Mouse (Mus musculus) embryonic fibroblast, embryonic 13.5 days (primary cell): Measurements from ENCODE around the gene St3gal4.

ENCODE experiments used
- CTCF ChIP-seq: IDR thresholded peaks from 2 replicates; pipeline ENCODE4 v1.5.1; 2011; ENCODE audit warnings: mild to moderate bottlenecking, control low read depth, low read length, moderate library complexity, borderline replicate concordance; ENCODE audit not compliant: insufficient read depth
- POLR2A ChIP-seq: IDR thresholded peaks from 2 replicates; pipeline ENCODE4 v1.6.1; 2011; ENCODE audit warnings: low read depth, mild to moderate bottlenecking, control low read depth, low read length, moderate library complexity

DNA sequence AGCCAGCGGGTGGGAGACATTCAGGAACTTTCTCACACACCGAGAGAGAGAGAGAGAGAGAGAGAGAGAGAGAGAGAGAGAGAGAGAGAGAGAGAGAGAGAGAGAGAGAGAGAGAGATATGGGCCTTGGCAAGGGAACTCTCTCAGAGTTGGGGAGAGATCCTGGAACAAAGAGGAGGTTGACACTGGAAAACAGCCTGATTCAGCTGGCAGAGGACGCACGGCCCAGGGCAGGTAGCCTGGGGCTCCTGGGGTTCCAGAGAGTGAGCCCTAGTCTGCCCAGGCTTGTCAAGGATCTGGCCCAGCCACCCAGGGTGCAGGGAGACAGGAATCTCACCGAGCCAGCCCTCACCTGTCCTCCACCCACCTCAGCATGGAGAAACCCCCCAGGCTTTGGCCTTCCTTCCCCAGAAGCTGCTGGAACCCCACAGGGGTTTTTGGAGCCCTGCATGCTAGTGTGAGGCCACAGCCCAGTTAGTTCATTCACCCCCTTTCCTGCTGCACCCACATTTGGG, 20.2 kb upstream of the St3gal4 start:
- TF ChIP-seq CTCF, result no peak
- no peak for TF ChIP-seq POLR2A
